Mouse (Mus musculus) heart, adult 18-20 months (tissue): ENCODE data around the gene Gm49388. TPM values are rescaled to one million over a fixed set of nuclear protein-coding genes. Genes with fewer than 3 reads are reported as not detected.
"Not testable (repeated sequence)": the region's sequence is repeated elsewhere in the genome, so short reads cannot be mapped to it uniquely, and the experiment has no call there.

Experiments used
- DNase-seq, 2 experiments: peaks; one replicate each; pipeline ENCODE4 v3.0.0; 2021 to 2022; ENCODE audit warnings: mixed read lengths in 1 of 2
- total RNA-seq, 2 experiments: library from RNA; stranded (reverse); gene quantifications; 2 replicates each; pipeline ENCODE4 v1.2.3; 2021

The Gm49388 gene
- total RNA-seq, 2 experiments from 2014 or later = 2.5 to 2.6 TPM

GRCm38 (mm10) chr7:127801010-127801621, 15.7 kb downstream of the Gm49388 start:
- DNase-seq = peak; percentile 25 to 34

GRCm38 (mm10) chr7:127802313-127802712, 16.9 kb downstream of the Gm49388 start:
- no peak for DNase-seq

- DNase-seq = no peak
These were observed 23.4 kb downstream of the Gm49388 start for GRCm38 (mm10) chr7:127808821-127809220.

GRCm38 (mm10) chr7:127809846-127810245, 24.4 kb downstream of the Gm49388 start:
- DNase-seq = no peak

- DNase-seq = no peak
These were observed 25.2 kb downstream of the Gm49388 start for GRCm38 (mm10) chr7:127810650-127811049.

GRCm38 (mm10) chr7:127811240-127811639, 25.8 kb downstream of the Gm49388 start:
- DNase-seq = no peak

GRCm38 (mm10) chr7:127812292-127812691, 26.9 kb downstream of the Gm49388 start:
- DNase-seq = no peak

GRCm38 (mm10) chr7:127813821-127814220, 28.4 kb downstream of the Gm49388 start:
- peak in 1 of 2 experiments; percentile 69 for DNase-seq

GRCm38 (mm10) chr7:127814241-127814921, 29.0 kb downstream of the Gm49388 start:
- peak; percentile 90 to 91 for DNase-seq

- no peak for DNase-seq
These were observed 29.8 kb downstream of the Gm49388 start for GRCm38 (mm10) chr7:127815116-127815665.

GRCm38 (mm10) chr7:127815954-127816821, 30.8 kb downstream of the Gm49388 start:
- DNase-seq = peak; percentile 68 to 78

GRCm38 (mm10) chr7:127817053-127817452, 31.6 kb downstream of the Gm49388 start:
- DNase-seq = no peak

GRCm38 (mm10) chr7:127817776-127818175, 32.4 kb downstream of the Gm49388 start:
- DNase-seq = no peak

- DNase-seq = no peak
These were observed 35.6 kb downstream of the Gm49388 start for GRCm38 (mm10) chr7:127820836-127821509.

- no peak for DNase-seq
These were observed 37.1 kb downstream of the Gm49388 start for GRCm38 (mm10) chr7:127822494-127822893.

- DNase-seq = no peak
These were observed 38.1 kb downstream of the Gm49388 start for GRCm38 (mm10) chr7:127823236-127824171.

- DNase-seq = no peak
These were observed 38.9 kb downstream of the Gm49388 start, which contains the start of the genes Stx4a and Stx1b for GRCm38 (mm10) chr7:127824176-127824871. Gene Stx4a, plus strand, starts transcription at chr7:127824294. Gene Stx1b, minus strand, starts transcription at chr7:127824549.

GRCm38 (mm10) chr7:127835550-127835949, 50.1 kb downstream of the Gm49388 start:
- no peak for DNase-seq

- no peak for DNase-seq
These were observed 52.1 kb downstream of the Gm49388 start for GRCm38 (mm10) chr7:127837473-127837872.

- not testable (repeated sequence) for DNase-seq
These were observed 52.5 kb downstream of the Gm49388 start for GRCm38 (mm10) chr7:127837878-127838277.
